Mouse (Mus musculus): ENCODE measurements around the gene G430095P16Rik.

Gene G430095P16Rik

DNA sequence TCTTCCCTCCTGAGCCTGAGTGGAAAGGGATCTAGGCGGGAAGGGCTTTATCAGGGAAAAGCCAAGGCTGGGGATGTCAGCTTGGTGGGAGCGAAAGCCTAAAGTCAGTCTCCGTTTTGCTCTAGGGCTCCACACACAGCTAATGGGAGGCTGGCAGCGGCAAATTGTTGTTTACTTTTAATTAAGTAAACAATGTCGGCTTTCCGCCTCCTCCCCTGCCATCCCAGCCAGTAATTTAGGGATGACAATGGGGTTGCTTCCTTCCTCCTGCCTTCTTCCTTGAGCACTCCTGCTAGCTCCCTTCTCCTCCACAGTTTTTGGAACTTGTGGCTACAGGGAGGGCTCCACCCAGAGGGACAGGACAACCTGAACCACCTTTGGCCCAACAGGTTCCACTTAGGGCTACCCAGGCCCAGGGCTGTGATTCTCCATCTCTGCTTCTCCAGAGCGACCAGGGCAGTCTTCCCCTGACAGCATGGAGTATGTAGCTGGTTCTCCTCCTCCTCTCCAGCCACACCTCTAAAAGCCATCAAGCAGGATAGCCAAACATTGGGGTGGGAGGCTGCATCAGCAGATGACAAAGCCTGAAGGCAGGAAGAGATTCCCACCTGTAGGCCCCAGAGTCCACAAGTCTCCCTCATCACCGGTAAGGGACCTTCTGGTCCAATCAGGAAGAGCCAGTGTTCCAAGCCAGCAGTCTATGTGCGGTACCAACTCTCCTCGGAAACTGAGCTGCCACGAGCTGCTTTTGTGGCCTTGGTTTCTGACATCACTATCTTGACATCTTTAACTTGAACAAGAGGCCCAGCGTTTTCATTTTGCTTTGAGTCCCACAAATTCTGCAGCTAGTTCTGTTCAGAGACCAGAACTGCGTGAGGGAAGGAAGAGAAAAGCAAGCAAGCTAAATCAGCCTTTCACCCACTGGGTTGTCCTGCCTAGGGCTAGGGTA lies 18.4 kb downstream of the G430095P16Rik start:
- DNase-seq (ENCODE audit: low read depth, low spot score), result no peak

DNA sequence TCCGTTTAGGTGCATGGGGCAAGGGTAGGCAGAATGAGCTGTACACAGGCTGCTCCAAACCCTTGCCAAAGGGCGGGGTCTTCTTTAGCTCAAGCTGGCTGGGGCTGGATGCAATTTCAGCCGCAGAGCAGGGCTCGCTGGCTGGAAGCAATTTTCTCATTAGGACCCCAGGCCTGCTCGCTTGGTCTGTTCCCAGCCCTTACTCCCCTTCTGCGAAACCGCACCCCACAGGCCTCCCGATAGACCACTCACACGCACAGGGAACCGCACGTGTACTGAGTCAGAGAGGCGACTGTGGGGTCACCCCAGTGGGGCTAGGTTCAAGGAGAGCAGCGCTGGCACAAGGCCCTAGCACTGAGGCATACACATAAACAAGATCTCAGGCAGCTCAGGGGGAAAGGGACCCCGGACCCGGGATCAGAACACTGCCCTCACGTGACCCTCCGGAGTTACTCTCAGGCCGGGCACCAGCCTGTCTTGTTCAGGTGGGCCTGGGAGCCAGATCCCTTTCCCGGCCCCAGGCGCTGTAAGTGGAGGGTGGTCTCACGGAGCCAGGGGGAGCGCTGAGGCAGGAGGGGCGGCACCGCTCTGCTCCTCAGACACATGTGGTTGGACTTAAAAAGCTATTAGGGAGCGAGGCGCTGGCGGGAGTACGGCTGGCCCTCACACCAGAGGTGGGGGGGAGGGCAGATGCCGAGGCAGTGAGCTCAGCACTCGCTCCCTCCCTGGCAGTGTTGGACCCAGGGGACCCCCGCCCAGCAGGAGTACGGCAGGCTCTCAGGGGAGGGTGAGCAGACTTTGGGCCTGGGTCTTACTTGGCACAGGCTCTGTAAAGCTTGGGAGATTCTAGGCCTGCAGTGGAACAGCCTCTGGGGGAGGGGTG lies 19.6 kb downstream of the G430095P16Rik start:
- DNase-seq (ENCODE audit: low read depth, low spot score), result no peak

DNA sequence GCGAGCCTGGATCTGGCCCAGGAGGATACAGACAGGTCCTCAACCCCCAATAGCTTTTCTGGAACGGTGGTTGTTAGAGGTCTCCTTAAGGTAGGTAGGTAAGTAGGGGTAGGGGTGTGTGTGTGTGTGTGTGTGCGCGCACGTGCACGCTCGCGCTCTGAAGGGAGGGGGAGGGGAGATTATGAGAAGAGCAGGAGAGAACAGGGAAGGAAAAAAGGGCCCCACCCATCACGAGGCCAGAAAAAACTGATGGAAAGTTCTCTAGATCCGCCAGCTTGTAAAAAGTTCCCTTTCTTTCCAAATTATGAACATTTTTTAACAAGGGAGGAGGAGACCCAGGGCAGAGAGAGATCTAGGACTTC lies 20.2 kb downstream of the G430095P16Rik start:
- DNase-seq (ENCODE audit: low read depth, low spot score), result no peak

DNA sequence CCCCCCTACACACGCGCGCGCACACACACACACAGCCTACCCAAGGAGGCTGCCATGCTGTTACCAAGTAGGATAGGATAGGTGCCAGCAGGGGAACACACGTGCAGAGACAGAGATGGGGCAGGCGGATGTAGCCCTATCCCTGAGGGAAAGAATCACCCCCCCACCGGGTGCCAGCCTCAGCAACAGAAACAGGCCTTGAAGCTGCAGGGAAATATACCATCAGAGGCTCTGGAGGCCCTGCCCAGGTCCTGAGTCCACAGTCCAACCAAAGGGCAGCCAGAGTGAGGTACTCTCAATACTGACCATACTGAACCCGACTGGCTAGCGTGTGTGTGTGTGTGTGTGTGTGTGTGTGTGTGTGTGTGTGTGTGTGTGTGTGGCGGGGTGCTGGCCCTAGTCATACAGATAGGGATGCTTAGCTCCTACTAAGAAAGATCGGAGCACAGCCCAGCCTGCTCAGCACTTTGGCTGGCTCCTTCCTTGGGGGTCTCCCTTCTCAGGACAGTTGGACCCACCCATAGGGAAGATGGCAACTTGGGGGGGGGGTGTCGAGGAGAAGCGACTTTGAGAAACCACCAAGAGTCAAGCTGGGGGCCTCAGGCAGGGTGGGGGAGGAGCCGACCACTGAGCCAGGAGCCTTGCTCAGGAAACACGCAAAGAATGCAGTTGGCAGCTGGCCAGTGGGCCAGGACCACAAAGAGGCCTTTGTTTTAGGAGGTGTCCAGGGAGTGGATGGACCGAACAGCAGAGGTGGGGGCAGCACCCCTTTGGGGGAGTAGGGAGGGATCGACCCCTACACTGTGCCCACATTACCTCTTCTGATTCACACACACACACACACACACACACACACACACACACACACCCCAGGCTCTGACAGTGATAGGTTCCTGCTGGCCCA lies 21.0 kb downstream of the G430095P16Rik start:
- no peak for DNase-seq (ENCODE audit: low read depth, low spot score)

DNA sequence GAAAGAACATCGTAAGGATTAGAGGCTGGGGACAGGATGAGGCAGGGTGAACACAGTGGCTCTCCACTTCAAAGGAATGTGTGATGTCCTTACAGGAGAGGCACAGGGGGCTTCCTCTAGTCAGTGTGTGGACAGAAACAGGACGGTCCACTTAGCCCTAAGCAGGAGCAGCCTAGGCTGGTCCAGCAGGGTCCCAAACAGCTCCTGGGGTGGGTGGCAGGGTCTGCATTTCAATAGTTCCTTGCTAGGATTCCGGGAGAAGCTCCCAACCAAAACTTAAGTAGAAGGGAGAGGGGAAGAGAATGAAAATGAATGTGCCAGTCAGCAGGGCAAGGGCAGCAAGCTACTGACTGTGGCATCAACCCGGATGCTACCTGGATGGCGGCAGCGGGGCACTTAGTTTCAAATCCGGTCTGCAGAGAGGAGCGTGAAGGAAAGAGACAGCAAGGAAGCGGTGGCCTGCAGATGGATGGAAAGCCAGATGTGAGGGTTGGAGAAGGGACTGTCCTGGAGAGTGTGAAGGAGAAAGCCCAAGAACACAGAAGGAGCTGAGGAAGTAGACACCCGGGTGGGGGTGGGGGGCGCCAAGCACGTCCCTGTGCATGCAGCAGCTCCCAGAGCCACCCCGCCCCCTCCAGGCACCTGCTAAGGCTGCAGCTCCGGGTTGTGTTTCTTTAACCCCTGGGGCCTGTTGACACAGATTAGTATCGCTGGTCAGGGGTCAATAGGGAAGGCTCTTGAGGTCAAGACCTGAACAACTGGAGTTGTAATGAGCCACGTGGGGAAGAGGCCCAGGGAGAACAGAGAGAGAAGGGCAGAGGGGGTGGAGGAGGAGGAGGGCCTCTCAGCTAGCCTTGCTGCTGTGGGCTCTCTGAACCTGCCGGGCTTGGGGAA lies 22.5 kb downstream of the G430095P16Rik start:
- no peak for DNase-seq (ENCODE audit: low read depth, low spot score)

DNA sequence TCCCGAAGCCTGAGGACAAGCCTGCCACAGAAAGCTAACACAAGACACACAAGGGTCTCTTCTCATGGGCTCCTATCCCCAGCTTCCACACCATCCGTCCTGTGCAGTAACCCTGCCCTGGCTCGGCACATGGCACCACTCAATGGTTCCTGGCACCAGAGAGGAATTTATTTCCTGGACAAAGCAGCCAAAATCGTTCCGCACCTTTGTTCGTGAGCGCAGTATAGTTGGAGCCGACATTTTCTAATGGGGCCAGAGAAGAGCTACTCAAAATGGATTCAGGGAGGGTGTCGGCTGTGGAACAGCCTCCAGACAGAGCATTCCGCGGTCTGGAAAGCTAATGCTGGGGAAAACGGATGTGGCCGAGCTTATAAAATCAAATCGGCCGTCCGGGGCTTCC lies 26.7 kb downstream of the G430095P16Rik start:
- DNase-seq (ENCODE audit: low read depth, low spot score), result no peak

DNA sequence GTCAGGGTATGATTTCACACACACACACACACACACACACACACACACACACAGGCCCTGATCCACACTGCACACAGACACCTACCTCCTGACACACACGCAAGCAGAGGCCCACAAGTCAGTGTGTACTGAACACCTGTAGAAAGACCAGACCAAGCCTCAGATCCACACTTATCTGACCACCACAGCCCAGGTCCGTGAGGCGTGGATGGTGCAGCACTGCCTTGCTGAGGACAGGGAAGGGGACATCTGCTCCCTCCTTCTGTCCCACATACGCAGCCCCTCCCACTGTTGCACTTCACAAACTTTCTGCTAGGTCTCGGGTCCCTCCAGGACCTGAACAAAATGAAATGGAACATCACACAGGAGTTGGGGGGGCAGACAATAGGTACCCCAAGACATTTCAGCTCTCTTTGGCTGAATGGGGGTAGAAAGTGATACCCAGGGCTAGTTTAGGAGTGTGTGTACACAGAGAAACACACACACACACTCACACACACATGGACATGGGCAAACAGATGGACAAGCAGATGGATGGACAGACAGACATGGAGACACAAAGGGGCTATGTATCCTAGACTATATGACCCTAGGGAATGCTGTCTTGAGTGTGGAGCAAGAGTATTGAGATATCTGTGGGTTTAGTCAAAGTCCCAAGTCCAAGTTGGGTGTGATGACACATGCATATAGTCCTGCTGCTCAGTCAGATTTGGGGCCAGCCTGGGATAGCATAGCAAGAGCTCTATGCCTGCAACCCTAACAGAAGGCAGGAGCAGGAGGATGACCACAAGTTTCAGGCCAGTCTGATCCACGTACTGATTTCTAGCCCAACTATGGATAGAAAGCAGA lies 30.2 kb downstream of the G430095P16Rik start:
- DNase-seq (ENCODE audit: low read depth, low spot score), result no peak

DNA sequence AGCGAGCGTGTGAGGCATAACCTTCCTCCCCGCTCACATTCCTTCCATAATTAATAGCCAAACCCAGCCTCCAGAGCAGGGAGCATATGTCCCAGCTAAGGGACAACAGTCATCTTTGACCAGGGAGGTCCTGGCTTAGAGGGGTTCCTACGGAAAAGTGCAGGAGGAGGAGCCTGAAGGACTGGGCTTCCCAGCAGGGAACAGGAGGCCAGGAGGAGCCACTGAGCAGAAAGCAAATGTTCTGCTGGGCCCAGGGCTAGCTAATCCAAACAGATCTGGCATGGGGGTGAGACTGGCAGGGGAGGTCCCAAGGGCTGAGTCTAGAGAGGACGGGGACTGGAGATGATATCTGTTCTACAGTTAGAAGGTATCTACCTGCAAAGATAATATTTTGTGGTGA lies 34.7 kb downstream of the G430095P16Rik start:
- no peak for DNase-seq (ENCODE audit: low read depth, low spot score)

DNA sequence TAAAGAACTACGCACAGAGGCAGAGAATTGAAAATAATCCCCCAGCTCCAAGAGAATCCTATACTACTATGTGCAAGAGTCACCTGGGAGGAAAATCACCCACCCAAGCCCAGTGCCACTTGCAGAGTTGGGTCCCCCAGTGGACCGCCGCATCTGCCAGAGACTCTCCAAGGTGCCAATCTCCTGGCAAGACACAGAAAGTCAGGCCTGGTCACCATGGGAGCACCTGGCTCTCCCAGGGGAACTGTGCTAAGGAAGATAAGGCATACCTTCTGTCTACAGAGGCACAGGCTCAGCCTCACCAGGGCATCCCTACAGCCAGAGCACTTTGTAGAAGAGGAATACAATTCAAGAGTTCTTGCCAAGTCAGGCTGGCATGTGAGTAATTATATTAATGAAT lies 35.5 kb downstream of the G430095P16Rik start:
- no peak for DNase-seq (ENCODE audit: low read depth, low spot score)

DNA sequence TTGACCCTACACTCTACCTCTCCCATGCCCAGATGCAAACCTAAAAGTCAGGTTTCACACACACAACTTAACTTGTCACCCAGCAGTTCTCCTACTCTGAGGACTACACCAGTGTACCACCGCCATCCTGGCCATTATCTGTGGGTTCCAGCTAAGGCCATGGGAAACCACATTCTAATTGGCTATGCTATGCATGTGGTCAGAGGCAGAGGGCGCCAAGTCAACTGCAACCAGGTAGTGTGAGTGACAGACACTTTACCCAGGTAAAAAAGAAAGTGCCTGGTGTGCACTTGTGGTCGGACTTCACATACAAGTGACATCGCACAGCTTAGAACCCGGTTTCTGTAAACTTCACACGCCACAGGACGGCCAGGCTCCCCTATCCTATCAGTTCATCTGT lies 36.3 kb downstream of the G430095P16Rik start:
- DNase-seq (ENCODE audit: low read depth, low spot score), result no peak

DNA sequence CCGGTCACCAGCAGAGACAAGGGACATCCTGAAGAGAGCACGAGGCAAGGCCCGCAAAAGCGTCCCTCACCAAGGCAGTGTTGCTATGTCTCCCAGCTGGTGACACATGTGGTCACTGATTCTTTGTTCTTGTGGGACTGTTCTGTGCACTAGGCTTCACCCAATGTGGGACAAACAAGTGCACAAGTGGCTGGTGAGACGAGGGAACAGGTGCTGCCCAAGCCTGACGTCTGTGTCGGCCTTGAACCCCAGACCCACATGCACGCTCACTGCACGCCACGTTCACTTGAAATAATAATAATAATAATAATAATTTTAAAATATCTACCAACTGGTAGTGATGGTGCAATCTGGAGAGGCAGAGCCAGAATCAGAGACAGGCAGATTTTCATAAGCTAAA lies 36.9 kb downstream of the G430095P16Rik start:
- no peak for DNase-seq (ENCODE audit: low read depth, low spot score)

DNA sequence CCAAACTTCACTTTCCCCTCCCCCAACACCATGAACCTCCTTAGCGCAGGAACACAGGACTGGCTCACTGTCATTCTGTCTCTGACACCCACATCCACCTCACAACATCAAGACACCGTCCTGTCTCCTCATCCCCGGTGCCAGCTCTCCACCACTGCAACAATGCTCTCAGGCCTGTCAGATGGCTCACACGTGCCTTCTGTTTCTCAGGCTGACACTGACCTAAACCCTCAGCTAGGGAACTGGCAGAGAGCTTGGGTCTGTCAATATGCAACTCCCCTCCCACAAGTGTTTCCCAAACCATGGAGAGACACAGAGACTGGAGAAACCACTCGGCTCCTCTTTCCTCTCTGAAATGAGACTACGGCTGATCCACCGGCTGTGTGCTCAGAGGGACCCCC lies 37.6 kb downstream of the G430095P16Rik start:
- DNase-seq (ENCODE audit: low read depth, low spot score), result no peak

DNA sequence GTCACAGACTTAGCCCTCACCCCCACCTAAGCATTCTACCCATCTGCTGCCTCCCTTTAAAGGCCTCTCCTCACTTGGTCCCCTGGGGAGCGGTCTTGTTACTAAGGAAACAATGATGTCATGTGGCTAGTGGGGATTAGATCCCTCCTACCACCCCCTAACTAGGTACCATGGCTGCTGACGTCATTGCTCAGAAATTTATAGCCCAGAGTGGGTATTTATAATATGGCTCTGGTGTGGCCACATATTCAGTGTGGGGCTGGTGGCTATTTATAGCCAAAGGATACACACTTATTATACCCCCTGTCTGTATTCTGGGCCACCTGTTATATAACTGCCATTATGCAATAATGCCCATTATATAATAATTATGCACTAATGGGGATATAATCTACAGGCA lies 38.1 kb downstream of the G430095P16Rik start:
- DNase-seq (ENCODE audit: low read depth, low spot score), result no peak

DNA sequence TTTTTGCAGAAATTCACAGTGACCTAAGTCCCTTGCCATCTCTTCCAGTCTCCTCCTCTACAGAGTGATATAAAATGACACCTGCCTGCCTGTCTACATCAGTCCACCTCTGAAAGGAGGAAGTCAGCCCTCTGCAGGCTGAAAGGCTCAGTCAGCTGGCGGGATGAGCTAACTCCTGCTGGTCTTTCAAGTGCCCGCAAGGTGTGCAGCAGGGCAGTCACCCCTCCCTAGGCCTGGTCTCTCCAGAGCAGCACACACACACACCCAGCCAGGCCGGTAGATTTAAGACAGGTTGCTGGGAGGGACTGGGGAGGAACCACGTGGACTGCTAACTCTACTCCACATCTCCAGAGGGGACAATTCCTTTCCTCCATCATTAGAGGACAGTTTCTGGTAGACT lies 41.3 kb downstream of the G430095P16Rik start:
- DNase-seq (ENCODE audit: low read depth, low spot score), result no peak

DNA sequence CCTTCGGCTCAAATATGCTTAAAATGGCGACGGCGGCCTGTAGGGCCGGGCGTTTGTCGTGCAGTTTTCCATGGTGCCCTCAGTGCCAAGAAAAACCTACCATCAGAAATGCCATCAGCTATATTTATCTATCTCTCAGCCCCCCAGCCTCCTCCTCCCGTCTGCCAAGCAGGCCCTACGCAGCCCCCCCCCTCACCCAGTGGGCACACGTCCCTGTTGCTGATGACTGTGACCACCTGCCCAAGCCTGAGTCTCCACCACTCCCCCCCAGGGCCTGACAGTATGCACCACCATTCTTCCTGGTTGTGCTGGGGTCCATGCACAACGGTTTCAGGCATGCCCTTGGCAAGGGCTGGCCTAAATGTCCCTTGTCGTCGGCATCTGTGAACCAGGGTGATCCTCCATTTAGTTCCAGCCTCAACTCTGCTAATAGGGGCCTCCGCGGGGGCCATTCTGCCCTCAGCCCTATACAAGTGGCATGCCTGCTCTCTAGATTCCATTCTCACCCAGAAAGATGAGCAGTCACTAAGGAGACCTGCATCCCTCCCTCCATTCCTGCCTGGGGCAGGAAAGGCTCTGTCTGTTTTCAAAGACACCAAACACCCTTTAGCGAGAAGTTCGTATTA lies 42.2 kb downstream of the G430095P16Rik start:
- no peak for DNase-seq (ENCODE audit: low read depth, low spot score)

DNA sequence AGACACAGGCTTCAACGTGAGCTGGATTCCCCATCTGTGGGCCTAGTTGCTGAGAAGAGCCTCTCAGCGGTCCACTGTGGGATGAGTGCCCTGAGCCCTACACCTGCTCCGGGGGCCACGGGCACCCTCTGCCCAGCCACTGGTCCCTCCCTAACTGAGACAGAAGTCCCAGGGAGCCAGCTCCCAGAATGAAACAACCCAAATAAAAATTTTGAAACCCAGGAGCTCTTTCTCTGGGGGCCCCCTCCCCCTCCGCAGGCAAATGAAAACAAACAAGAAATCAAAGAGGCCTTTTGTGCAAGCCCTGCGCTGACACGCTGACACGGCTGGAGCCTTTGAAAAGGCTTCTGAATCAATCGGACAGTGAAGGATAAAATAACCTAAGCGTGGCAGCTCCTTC lies 42.8 kb downstream of the G430095P16Rik start:
- no peak for DNase-seq (ENCODE audit: low read depth, low spot score)

DNA sequence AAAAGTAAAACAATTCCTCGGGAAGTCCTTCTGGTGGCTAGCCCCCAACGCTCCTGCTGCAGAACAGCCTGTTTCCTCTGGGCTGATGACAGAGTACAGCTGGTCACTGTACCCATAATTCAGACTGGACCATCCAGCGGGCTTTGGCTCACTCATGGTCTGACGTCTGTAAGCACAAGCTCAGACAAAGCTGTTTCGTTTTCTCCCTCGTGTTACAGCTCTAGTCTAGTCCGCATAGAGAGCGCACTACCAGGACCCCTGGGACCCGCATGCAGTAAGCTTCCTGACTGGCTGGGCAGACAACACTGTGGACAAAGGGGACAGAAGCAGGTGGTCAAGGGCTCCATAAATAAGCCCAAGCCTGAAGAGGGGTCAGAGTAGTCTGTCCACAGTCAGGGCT lies 43.6 kb downstream of the G430095P16Rik start:
- no peak for DNase-seq (ENCODE audit: low read depth, low spot score)

DNA sequence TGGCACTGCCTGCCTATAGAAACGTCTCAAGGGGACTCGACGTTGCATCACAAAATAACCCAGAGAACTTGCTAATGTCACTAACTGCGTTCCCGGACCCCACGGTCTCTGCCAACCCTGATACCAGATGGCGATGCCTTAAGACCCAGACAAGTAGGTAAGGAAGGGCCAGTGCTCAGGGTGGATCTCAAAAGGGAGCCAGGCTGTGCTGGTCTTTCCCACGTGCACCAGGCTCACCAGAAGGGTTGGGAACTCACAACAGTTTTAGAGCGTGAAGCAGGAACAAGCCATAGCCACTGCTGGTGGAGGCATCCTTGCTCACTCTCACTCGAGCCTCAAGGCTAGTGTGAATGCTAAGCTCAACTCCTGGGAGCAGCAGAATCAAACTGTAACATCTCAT lies 44.4 kb downstream of the G430095P16Rik start:
- no peak for DNase-seq (ENCODE audit: low read depth, low spot score)
